Mouse (Mus musculus): ENCODE results near the gene Fbxo42. TPM values are rescaled to one million over a fixed set of nuclear protein-coding genes. Genes with fewer than 3 reads are reported as not detected.

Fbxo42 gene
- polyA plus RNA-seq, 1 experiment from 2014 or later = 32.2 TPM

- Histone ChIP-seq H3K27me3 (ENCODE audit: low read depth, poor library complexity, severe bottlenecking) (peaks cover 56% of the 10 kb centered on the region), H3K4me1 (peaks cover 39% of the 10 kb centered on the region), H3K36me3 (no peaks in the 10 kb centered on the region), H3K9me3 (replicated peaks) (no peaks in the 10 kb centered on the region), H3K4me3 (no peak overlapping the region), H3K27ac (no peak overlapping the region)
- 75% methylated on average over 2 of the region's 2 CpGs for WGBS
- no peak for DNase-seq (ENCODE audit: low spot score)
Observed at GRCm38 (mm10) chr4:141252641-141253040, 104.9 kb downstream of the Fbxo42 start.

Other genes starting within 250 kb of the Fbxo42 start
- gene Padi2, start 241.6 kb upstream of the Fbxo42 start, polyA plus RNA-seq (2016; fragmentation: Nextera tagmentation; extraction: Ambion mirVana) = 0.05 and 0.33 TPM in 2 replicates
- 428 and 436 TPM in 2 replicates for gene Sdhb, start 186.7 kb upstream of the Fbxo42 start, polyA plus RNA-seq (2016; fragmentation: Nextera tagmentation; extraction: Ambion mirVana)
- gene Atp13a2, start 161.0 kb upstream of the Fbxo42 start, polyA plus RNA-seq (2016; fragmentation: Nextera tagmentation; extraction: Ambion mirVana) = 33.9 and 44.0 TPM in 2 replicates
- 444 and 521 TPM in 2 replicates for gene Mfap2, start 137.5 kb upstream of the Fbxo42 start, polyA plus RNA-seq (2016; fragmentation: Nextera tagmentation; extraction: Ambion mirVana)
- gene Crocc, start 87.4 kb upstream of the Fbxo42 start, polyA plus RNA-seq (2016; fragmentation: Nextera tagmentation; extraction: Ambion mirVana) = 10.6 and 11.4 TPM in 2 replicates
- gene Necap2, start 69.6 kb upstream of the Fbxo42 start, polyA plus RNA-seq (2016; fragmentation: Nextera tagmentation; extraction: Ambion mirVana) = 67.9 and 82.8 TPM in 2 replicates
- gene Spata21, start 59.6 kb upstream of the Fbxo42 start, polyA plus RNA-seq (2016; fragmentation: Nextera tagmentation; extraction: Ambion mirVana) = 0.18 TPM in 1 of 2 replicates, not detected in the other
- 39.0 and 40.2 TPM in 2 replicates for gene Szrd1, start 8.1 kb upstream of the Fbxo42 start, polyA plus RNA-seq (2016; fragmentation: Nextera tagmentation; extraction: Ambion mirVana)
- 5.8 and 8.4 TPM in 2 replicates for gene Rsg1, start 66.0 kb downstream of the Fbxo42 start, polyA plus RNA-seq (2016; fragmentation: Nextera tagmentation; extraction: Ambion mirVana)
- gene Arhgef19, start 91.6 kb downstream of the Fbxo42 start, polyA plus RNA-seq (2016; fragmentation: Nextera tagmentation; extraction: Ambion mirVana) = 3.7 and 4.7 TPM in 2 replicates
- gene Epha2, start 153.3 kb downstream of the Fbxo42 start, polyA plus RNA-seq (2016; fragmentation: Nextera tagmentation; extraction: Ambion mirVana) = 4.6 and 5.6 TPM in 2 replicates
- 0.14 and 0.29 TPM in 2 replicates for gene Fam131c, start 220.3 kb downstream of the Fbxo42 start, polyA plus RNA-seq (2016; fragmentation: Nextera tagmentation; extraction: Ambion mirVana)